Mouse (Mus musculus): ENCODE data around the gene Gga1.
A peak's percentile ranks its signal among the peaks of the same experiment; 100 is the strongest.

DNA sequence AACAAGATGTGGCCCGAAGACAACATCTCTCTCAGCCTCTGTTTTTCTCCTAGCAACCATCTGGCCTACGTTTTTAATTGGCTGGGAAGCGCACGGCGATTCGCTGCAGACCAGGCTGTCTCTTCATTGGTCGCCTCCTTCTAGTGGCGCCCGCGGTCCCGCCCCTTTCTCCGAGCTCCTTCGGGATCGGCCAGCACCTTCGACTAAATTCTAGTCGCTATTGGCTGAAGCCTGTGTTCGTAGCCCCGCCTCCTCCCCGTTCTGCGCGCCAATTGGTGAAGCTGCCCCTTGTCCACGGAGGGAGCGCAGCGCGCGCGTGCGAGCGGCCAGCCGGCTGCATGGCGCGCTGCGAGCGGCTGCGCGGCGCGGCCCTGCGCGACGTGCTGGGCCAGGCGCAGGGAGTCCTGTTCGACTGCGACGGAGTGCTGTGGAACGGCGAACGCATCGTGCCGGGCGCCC, 36.7 kb downstream of the Gga1 start, which contains the start of gene Pdxp:
- no peak for TF ChIP-seq CTCF (IDR thresholded peaks at IDR 0.05; ENCODE audit: control insufficient read depth, insufficient read depth, low read length)
- peak; percentile 36; the same call in 1 of the 2 replicates for TF ChIP-seq POLR2A (IDR thresholded peaks at IDR 0.05; ENCODE audit: borderline replicate concordance, control insufficient read depth, low read depth, low read length)
